Mouse (Mus musculus) CD4-positive, CD25-positive, alpha-beta regulatory T cell, adult 2 months (primary cell): ENCODE results near the gene Cops7b.

Source experiments
- DNase-seq: peaks from one replicate; pipeline ENCODE4 v3.0.0-alpha.2; 2012; ENCODE audit warnings: low read depth, low spot score

Cops7b gene

GRCm38 (mm10) chr1:86657071-86657470 is 74.4 kb downstream of the Cops7b start:
- no peak for DNase-seq
